Mouse (Mus musculus) embryo, embryonic 11 days (tissue): ENCODE measurements around the gene Irf8.
"Not testable (repeated sequence)": the region's sequence is repeated elsewhere in the genome, so short reads cannot be mapped to it uniquely, and the experiment has no call there.

ENCODE experiments used
- DNase-seq: peaks from one replicate; pipeline ENCODE4 v3.0.0-alpha.2; 2015

Gene Irf8

DNA sequence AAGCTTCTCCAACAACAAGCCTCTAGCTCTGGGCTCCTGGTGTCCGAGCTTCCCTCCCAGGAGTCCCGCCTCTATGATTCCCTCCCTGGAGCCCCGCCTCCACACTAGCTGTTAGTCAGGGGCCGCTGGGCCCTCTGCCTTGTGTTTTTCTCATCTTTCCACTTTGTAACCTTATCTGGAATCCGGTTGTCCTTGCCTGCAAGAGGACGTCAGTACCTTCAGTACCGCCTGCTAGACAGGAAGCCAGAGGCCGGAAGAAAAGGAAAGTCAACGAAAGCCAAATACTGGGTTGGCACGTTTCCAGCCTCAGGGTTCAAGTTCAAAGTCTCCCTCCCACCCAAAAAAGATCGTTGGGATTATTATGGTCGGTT, 15.9 kb downstream of the Irf8 start:
- DNase-seq: peak; percentile 74

DNA sequence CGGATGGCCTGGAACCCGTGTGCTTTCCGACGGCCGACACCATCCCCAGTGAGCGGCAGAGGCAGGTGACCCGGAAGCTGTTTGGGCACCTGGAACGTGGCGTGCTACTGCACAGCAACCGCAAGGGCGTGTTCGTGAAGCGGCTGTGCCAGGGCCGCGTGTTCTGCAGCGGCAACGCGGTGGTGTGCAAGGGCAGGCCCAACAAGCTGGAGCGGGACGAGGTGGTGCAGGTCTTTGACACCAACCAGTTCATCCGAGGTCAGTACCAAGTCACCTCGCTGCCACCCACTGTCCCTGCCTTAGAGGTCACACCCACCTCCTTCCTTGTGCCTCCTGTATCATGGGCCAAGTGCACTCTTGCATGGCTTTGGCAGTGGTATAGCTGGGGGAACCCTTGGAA, 17.3 kb downstream of the Irf8 start:
- DNase-seq: no peak

DNA sequence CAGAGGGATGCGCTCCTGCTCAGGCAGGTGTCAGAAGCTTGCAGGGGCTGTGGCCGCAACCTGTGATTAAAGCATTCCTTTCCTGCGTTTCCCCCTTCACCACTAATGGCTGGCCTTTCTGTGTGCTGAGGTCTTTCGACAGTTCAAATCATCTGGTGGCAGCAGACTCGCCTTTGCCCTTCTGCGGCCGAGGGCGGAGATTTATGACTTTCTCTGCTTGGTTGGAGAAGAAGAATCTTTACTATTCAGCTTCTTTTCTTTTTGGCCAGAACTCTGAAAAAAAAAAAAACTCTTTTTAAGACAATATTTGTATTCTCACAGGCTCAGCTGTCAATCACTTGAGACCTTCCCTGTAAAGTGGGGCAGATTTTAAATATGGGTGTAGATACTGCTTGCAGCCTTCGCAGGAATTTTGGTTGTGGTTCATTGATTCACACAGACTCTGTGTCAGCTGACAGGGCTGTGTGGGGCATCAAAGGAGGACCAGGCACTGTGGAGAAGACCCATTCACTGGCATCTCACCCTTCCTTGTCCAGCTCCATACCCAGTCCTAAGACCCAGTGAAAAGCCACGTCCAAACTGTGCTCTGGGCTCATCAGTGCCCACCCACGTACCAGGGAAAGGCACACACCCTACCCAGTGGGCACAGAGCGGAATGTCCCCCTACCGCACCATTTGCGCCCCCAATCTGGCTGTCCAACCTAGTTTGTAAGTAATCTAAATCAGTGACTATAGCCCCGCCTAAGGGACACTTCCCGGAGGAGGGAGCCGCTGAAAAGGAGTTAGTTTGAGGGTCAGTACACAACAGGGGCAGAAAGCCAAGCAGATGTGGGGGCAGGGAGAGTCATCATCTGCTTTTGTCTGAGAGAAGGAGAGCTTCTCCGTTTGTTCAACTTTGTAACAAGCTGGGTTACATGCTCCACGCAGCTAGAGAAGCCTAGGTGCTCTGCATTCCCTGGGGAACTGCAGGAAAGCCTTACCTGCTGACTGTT, 19.4 kb downstream of the Irf8 start:
- DNase-seq: peak; percentile 49

DNA sequence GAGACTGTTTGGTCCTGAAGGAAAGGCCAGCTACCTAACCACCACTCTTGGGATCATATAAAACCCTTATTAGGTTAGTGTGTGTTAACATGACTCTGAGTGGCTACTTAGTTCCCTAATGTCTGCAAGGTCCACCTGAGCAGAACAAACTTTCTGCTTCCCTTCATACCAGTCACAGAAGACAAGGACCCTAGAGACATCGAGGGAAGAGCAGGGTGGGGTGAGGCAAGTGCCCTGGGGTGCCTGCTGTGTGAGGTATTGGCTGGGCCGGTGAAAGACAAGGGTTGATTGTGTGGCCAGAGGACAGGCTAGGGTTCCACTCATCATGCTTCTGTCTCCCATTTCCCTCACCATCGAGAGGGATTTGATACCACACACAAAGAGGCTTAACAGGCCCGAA, 21.8 kb downstream of the Irf8 start:
- DNase-seq: no peak

DNA sequence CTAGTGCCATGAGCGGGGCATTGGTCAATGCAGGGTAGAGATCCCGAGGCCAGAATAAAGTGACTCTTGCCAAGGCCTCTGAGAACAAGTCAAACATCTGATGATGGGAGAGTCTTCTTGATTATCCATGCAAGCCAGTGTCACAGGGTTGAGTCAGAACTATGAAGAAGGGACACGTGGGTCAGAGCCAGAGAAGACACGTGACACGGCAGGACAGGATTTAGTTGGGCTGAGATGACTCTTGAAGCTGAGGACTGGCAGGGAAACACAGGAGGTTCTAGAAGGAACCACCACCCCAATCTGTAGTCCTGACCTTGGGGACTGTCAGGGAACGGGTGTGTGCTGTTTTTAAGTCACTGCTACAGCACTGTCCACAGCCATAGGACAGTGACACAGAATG, 23.7 kb downstream of the Irf8 start:
- no peak for DNase-seq

DNA sequence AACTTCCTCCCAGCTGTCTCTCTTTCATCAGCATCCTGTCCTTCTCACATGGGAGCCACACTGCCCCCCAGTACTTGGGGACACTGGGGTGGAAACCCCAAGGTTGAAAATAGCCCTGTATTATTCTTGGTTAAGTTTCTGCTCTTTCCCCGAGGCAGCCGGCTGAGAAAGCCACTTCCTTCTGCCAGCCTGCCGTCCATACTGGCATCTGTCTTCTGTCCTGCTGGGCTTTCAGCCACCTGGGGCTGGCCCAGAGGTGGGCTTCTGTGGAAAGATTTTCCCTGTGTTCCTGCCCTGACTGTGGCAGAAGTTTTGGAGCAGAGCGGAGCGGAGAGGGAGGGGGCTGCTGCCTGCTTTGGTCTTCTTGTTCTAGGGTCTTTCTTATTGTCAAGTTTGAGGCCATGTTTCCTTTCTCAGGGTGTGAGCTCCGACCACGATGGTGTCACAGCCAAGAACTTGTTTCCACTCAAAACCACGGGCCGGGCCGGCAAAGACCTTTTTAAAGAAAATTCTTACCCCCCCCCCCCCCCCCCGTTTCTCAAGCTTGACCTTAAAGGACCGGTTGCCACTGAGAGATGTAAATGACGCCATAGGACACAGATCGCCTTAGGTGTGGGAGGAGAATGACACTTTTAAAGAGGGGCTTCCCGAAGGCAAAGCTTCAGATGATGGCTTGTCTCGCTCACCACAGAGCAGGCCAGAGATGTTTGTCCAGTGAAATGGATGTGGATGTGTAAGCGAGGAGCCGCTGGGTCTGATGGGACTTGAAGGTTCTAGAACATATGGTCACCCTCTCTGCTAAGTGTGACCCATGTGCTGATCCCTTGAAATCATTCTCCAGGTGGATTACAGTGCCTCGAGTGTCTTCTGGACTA, 24.4 kb downstream of the Irf8 start:
- DNase-seq: no peak

DNA sequence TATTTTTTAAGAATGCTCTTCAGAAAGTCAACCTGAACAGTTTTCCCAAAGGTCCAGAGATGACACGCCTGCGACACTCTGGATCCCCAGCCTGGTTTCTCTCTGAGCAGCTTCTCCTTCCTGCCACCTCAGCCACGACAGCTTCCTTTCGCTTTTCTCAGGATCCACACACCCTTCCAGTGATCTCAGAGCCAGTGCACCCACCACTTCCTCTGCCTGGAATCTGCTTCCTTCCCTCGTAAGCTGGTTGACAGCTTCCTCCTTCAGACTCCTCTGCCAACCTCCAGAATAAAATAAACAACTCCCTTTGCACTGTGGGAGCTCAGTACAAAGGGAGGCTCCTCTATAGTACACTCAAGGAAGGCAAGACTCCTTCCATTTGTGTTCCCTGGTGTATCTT, 27.1 kb downstream of the Irf8 start:
- no peak for DNase-seq

DNA sequence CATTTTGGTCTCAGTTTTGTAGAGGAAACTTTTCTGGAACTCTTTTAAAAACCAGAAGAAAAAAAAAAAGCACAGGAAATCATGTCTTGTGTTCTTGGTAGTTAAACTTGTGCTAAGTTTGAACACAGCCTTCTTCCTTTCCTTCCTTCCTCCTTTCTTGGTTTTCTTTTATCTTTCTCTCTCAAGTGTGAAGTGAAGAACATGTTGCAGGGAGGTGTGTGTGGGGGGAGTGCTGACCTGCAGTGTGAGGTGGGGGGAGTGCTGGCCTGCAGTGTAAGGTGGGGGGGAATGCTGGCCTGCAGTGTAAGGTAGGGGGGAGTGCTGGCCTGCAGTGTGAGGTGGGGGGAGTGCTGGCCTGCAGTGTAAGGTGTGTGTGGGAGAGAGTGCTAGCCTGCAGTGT, 28.5 kb downstream of the Irf8 start:
- DNase-seq: no peak

DNA sequence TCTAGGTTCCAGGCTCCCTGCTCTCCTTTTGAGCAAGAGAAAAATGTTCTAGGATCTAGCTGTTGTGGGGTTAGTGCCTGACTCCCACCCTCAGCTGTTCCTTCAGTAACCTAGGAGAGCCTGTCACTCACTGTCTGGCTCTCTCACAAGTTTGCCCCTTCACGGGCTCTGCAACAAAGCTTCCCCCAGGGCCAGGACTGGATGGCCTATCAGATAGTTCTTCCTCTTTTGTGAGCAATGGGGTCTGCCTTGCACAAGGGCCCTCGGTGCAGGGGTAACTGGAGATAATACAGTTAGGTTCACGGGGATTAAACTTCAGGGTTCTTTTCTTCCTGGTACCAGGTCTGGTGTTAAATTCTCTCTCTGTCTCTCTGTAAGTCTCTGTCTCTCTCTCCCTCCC, 30.5 kb downstream of the Irf8 start:
- DNase-seq: no peak

DNA sequence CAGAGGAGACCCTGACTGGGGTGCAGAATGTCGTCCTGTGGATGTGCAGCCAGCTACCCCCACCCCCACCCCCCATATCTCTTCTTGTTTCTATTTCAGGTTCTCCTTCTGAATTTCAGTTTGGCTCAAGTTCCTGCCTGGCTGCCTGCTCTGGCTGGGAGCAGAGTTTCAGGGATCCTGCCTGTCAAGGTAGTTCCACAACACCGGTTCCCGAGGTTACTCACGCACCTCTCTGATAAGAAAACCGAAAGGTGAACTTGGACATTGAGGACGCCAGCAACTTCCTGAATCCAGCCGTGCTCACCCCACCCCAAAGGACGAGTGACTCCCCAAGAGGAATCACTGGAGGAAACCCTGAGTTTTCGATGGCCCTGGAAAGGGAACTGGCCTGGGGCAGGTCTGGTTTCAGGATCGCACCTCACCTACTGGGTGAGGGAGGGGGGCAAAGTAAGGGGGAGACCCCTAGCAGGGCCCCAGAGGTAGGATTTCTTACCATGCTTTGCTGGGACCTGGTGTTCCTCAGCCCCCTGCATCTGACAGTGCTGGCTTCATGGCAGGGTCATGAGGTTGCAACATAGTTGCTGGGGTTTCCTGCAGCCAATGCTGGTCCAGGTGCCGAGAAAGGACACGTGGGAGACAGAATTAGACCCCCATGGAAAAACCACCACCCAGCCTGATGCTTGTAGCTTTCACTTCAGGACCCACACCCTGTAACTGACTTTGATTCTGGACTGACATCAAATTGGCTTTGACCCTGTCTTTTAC, 32.5 kb downstream of the Irf8 start:
- no peak for DNase-seq

DNA sequence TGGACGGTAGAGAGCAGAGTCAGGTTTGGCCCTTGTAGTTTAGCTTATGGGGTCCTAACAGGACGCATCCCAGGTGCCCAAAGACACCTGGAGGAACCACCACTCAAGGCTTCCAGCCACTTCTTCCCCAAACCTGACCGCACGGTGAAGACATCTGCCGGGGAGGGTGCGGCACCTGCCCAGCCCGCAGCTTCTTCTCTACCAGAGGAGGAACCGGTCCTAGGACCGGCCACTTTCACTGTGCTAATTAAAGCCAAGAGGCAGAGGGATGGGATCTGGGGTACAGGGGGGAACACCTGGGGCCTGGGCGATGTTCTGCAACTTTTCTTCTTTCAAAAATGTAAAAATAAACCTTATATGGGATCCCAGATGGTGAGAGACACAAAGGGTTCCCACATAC, 41.0 kb downstream of the Irf8 start:
- no peak for DNase-seq

DNA sequence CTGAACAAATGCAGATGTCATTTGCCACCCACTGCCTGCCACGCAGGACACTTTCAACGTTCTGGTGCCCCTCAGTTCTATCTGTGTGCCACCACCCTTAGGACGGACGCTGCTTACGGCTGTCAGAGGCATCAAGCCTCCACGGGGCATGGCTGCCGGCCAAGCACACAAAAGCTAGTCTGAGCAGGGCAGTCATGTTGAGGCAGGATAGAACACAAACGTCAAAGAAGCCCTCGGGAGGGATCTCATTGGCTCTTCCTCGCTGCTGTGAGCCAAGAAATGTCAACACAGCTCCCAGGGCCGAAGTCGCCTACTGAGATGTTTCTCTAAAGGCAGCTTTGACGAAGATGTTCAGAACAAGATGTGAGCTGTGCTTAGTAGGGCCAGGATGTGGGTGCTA, 41.6 kb downstream of the Irf8 start:
- no peak for DNase-seq

DNA sequence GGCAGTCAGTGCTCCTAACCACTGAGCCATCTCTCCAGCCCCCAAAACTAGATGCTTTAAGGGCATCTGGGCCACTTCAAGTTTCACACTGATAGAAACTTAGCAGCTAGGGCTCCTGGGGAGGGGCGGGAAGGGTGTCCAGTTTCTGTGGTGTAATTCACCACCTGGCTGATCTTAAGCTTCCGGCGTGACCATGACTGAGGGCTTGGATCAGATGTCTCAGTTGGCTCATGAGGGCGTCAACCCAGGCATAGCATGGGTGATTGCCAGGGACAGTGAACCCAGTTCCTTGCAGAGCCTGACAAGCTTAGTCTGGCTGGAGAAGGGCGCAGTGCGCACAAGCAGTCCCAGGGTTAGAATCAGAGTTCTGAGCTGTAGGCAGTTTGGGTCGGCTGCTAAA, 42.9 kb downstream of the Irf8 start:
- no peak for DNase-seq

DNA sequence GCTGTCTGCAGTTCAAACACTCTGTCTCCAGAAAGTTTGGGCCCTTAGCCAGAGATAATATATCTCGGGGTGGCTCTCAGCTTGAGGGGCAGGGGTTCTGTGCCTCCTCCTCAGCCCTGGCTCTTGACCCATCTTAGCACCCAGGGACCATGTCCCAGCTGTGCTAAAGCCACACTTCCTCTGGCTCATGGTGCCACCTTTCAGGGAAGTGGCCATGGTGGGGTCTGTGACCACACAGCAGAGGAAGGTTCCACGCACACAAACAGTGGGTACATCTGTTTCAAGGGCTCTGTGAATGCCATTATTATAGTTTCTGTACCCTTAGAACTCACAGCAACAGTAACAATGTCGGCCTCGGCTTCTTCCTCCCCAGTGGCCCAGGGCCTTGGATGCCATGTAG, 47.6 kb downstream of the Irf8 start:
- no peak for DNase-seq

DNA sequence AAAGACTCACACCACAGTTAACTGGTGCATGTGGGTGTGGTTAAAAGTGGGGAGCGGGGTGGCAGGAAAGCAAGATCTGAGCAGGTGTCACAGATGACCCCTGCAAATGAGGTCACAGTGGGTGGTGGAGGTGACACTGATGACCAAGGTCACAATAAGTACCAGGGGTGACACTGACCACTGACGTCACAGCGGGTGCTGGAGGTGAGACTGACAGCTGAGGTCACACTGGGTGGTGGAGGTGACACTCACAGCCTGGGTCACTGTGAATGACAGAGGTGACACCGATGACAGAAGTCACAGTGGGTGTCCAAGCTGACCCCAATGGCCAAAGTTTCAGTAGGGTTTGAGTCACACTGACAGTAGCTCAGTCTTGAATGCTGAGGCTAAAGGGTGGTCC, 50.6 kb downstream of the Irf8 start:
- no peak for DNase-seq

DNA sequence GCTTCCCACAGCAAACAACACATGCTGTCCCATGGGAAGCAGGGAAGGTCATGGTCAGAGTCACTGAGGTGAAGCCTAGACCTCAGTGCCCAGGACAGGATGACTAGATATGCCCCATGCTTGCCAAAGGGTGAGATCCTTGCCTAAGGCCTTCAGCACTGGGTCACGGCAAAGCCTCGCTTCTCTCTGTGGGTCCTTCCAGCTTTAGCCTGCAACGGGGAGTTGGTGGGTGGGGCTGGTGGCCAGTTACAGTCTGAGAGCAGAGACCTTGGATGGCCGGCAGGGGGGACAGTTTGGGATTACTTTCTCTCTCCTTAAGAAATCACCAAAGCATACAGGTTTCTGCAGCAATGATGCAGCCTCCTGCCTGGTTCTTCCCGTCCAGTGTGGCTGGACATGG, 51.5 kb downstream of the Irf8 start:
- DNase-seq: no peak

DNA sequence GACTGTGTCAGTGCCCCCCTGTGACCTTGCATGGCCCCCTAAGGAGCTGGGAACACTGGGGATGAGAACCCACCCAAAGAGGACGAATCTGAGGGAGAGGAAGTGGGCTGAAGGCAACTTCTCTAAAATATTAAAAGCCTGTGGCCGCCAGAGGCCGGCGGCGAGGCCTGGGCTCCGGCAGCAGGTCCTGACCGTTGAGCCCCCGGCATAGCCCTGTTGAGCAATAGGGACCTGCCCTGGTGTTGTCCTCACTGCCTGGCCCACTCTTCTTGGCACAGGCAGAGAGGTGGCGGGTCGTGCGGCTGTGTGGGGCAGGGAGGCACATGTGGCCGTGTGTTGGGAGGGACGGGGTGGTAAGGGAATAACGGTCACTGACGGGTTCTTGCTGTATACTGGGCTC, 56.6 kb downstream of the Irf8 start:
- no peak for DNase-seq

DNA sequence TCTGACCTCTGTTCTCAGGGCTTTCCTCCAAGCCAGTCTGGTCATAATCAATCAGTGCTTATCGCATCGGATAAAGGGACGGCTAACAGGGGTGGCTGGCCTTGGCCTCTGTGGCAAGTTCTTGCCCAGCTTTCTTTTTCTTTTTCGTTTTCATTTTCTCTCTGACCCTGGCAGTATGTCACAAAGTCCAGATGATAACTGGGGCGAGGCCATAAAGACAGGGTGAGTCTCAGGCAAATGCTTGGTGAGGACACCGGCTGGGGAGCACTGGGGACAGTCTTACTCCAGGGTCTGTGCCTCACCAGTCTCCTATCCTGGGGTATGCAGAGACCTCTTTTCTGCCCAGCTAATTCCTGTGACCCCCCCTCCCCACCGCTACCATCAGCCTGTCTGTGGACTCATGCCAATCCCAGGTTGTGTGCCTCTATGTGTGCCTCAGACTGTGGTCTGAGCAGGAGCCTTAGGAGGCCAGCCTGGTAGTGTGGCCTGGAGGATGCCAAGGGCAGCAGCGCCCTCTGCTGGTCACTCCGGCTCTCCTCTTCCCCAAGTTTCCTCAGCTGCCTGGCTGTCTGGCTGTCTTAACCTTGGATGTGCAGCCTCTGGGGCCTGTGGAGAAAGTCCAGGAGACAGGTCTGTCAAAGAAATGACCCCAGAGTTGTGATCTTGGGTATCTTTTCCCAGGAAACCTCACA, 59.9 kb downstream of the Irf8 start:
- DNase-seq: peak; percentile 89

DNA sequence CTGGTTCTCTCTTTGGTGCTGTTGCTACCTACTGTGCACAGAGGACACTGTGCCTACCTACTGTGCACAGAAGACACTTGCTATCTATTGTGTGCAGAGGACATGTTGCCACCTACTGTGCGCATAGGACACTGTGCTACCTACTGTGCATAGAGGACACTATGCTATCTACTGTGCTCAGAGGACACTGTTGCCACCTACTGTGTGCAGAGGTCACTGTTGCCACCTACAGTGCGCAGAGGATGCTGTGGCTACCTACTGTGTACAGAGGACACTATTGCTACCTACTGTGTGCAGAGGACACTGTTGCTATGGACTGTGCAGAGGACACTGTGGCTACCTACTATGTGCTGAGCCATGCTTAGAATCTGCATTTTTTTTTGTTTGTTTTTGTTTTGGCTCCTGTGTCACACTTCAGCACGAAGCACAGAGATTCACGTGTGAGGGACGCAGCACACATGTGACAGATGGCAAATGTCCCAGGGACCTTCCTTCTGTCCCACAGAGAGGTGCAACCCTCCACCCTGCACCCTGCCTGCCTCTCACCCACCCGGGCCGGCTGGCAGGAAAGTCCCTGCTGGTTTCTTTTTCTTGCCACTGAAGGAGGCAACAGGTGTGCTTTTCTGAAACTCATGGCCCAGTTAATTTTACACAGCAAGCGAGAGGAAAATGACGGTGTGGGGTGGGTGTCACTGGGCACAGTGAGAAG, 61.0 kb downstream of the Irf8 start:
- DNase-seq: no peak

DNA sequence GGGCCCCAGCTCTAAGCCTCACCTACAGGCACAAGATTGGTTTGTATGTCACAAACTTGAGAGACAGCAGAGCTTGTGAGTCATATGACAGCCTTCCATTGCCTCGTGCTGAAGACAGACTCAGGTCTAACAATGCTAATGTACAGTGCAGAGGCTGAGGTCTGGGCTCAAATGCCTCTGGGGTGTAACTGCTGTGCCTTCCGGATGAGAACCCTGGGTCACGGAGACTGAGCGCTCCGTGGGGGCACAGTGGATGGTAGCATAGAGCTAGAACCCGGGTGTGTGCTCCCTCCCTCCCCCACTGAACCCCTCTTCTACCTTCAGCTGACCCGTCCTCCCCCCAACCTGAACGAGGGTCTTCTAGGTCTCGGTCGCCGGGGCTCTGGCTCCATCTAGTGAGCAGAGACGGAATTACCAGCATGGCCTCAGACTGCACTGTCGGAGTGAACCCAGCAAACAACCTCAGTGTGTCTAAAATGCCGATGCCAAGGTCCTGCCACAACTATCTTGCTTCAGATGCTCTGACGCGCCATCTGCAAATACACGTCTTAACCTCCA, 64.2 kb downstream of the Irf8 start:
- DNase-seq: peak; percentile 62

DNA sequence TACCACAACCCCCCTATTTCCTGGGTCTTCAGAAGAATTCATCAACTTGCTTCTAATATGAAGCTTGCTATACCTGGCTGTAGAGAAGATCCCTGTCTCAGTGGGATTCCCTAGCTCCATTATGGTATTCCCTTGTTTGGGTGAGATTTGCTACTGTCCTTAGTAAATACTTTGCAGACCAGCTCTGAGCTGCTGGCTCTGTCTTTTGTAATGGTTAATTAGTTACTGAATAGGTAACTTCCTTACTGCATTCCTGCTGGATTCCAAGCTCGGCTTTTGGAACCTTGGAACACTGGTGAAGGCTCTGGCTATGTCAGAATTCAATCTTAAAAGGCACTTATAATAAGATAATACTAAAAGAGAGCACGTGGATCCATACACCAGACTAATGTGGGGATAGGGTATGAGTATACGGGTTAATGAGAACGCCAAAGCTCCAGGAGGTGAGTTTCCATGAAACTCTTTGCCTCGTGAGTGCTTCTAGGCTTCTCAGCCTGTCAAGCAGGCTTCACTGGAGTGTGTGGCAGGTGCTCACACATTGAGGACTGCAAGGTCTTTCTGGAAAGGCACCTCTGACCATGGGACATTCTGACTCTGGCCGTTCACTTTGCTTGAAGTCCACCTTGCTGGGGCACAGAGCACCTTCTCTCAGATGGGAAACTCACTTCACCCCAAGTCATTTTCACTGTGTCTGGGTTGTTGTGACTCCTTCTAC, 67.7 kb downstream of the Irf8 start:
- not testable (repeated sequence) for DNase-seq
